Mouse (Mus musculus): Measurements from ENCODE around the gene Dock2.

Dock2 gene

GRCm38 (mm10) chr11:34431371-34431770 is 352.3 kb downstream of the Dock2 start:
- DNase-seq (ENCODE audit: low read depth in 2 of 2, low spot score in 2 of 2): no peak

GRCm38 (mm10) chr11:34430940-34431339 is 352.8 kb downstream of the Dock2 start:
- no peak for DNase-seq (ENCODE audit: low read depth in 2 of 2, low spot score in 2 of 2)

GRCm38 (mm10) chr11:34427212-34427611 is 356.5 kb downstream of the Dock2 start:
- no peak for DNase-seq (ENCODE audit: low read depth in 2 of 2, low spot score in 2 of 2)

GRCm38 (mm10) chr11:34424546-34424945 is 359.1 kb downstream of the Dock2 start:
- no peak for DNase-seq (ENCODE audit: low read depth in 2 of 2, low spot score in 2 of 2)

GRCm38 (mm10) chr11:34421061-34421460 is 362.6 kb downstream of the Dock2 start:
- DNase-seq (ENCODE audit: low read depth in 2 of 2, low spot score in 2 of 2): no peak

GRCm38 (mm10) chr11:34416619-34416979 is 367.1 kb downstream of the Dock2 start:
- DNase-seq (ENCODE audit: low read depth in 2 of 2, low spot score in 2 of 2): no peak

- no peak for DNase-seq (ENCODE audit: low read depth in 2 of 2, low spot score in 2 of 2)
Measured at GRCm38 (mm10) chr11:34415884-34416618, 367.6 kb downstream of the Dock2 start.

- DNase-seq (ENCODE audit: low read depth in 2 of 2, low spot score in 2 of 2): no peak
Measured at GRCm38 (mm10) chr11:34406850-34407249, 376.8 kb downstream of the Dock2 start.

- DNase-seq (ENCODE audit: low read depth in 2 of 2, low spot score in 2 of 2): no peak
Measured at GRCm38 (mm10) chr11:34406309-34406708, 377.4 kb downstream of the Dock2 start.

GRCm38 (mm10) chr11:34405311-34405710 is 378.4 kb downstream of the Dock2 start:
- no peak for DNase-seq (ENCODE audit: low read depth in 2 of 2, low spot score in 2 of 2)

GRCm38 (mm10) chr11:34401343-34401742 is 382.3 kb downstream of the Dock2 start:
- no peak for DNase-seq (ENCODE audit: low read depth in 2 of 2, low spot score in 2 of 2)

- DNase-seq (ENCODE audit: low read depth in 2 of 2, low spot score in 2 of 2): no peak
Measured at GRCm38 (mm10) chr11:34398555-34398954, 385.1 kb downstream of the Dock2 start.

- DNase-seq (ENCODE audit: low read depth in 2 of 2, low spot score in 2 of 2): no peak
Measured at GRCm38 (mm10) chr11:34397661-34398060, 386.0 kb downstream of the Dock2 start.

GRCm38 (mm10) chr11:34395802-34396201 is 387.9 kb downstream of the Dock2 start:
- DNase-seq (ENCODE audit: low read depth in 2 of 2, low spot score in 2 of 2): no peak

- DNase-seq (ENCODE audit: low read depth in 2 of 2, low spot score in 2 of 2): no peak
Measured at GRCm38 (mm10) chr11:34392105-34392504, 391.6 kb downstream of the Dock2 start.

GRCm38 (mm10) chr11:34389261-34390116 is 394.2 kb downstream of the Dock2 start:
- no peak for DNase-seq (ENCODE audit: low read depth in 2 of 2, low spot score in 2 of 2)

- no peak for DNase-seq (ENCODE audit: low read depth in 2 of 2, low spot score in 2 of 2)
Measured at GRCm38 (mm10) chr11:34385001-34385688, 398.5 kb downstream of the Dock2 start.

GRCm38 (mm10) chr11:34384178-34384577 is 399.5 kb downstream of the Dock2 start:
- DNase-seq (ENCODE audit: low read depth in 2 of 2, low spot score in 2 of 2): no peak

- DNase-seq (ENCODE audit: low read depth in 2 of 2, low spot score in 2 of 2): no peak
Measured at GRCm38 (mm10) chr11:34383501-34383900, 400.2 kb downstream of the Dock2 start.

GRCm38 (mm10) chr11:34377649-34378048 is 406.0 kb downstream of the Dock2 start:
- DNase-seq (ENCODE audit: low read depth in 2 of 2, low spot score in 2 of 2): no peak

- DNase-seq (ENCODE audit: low read depth in 2 of 2, low spot score in 2 of 2): no peak
Measured at GRCm38 (mm10) chr11:34375557-34375956, 408.1 kb downstream of the Dock2 start.

GRCm38 (mm10) chr11:34372224-34372623 is 411.5 kb downstream of the Dock2 start:
- no peak for DNase-seq (ENCODE audit: low read depth in 2 of 2, low spot score in 2 of 2)
